Mouse (Mus musculus): ENCODE data around the gene Naa20. TPM values are rescaled to one million over a fixed set of nuclear protein-coding genes. Genes with fewer than 3 reads are reported as not detected.

Gene Naa20
- polyA plus RNA-seq, 1 experiment, result 77.3 TPM

DNA sequence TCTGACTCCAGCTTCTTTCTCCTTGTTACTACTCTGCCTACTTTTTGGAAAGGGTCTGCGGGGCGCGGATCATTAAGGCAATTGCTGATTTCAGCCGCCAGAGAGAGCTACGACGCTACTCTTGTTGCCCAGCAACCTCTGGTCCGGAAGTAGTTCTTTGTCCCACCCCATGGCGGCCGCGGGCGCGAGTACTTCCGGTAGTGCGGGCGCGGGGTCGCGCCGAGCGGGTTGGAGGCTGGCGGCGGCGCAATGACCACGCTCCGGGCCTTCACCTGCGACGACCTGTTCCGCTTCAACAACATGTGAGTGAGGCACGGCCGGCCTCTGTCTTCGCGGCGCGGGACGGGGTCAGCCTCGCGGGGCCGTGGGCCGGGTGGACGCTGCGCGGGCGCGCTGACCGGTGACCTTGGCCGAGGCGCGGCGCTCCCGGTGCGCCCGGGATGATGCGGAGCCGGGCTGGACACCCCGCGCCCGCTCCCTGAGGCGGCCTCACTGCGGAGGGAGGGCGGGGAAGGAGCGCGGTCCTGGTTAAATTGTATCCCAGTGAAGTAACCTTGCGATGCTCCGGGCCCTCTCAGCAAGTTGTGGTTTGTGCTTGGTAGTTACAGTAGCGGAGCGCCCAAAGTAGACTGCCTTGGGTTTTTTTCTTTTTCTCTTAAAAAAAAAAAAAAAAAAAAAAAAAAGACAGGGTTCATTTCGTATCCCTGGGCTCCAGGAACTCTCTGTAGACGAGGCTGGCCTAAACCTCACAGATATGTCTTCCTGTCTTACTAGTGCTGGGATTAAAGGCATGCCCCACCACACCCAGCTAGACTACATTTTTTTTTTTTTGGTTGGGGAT is 1.4 kb downstream of the Naa20 start:
- Histone ChIP-seq H3K4me1 (ENCODE audit: control insufficient read depth, insufficient read depth, low read length) (peaks cover 34% of the 10 kb centered on the region), H3K4me3 (ENCODE audit: insufficient read depth, low read length) (peak overlapping the region; percentile 95), H3K27ac (ENCODE audit: insufficient read depth, low read depth, low read length) (peak overlapping the region; percentile 79)
- TF ChIP-seq POLR2A (IDR thresholded peaks at IDR 0.05; ENCODE audit: borderline replicate concordance, low read depth, low read length), result no peak
- no peak for TF ChIP-seq CTCF (IDR thresholded peaks at IDR 0.05; ENCODE audit: low read depth, low read length)

- peaks cover 32% of the 10 kb centered on the region for H3K4me1 ChIP-seq (ENCODE audit: control insufficient read depth, insufficient read depth, low read length)
- TF ChIP-seq POLR2A (IDR thresholded peaks at IDR 0.05; ENCODE audit: borderline replicate concordance, low read depth, low read length) (no peak), CTCF (IDR thresholded peaks at IDR 0.05; ENCODE audit: low read depth, low read length) (no peak)
- peak overlapping the region; percentile 95 for H3K4me3 ChIP-seq (ENCODE audit: insufficient read depth, low read length)
- peak overlapping the region; percentile 79 for H3K27ac ChIP-seq (ENCODE audit: insufficient read depth, low read depth, low read length)
Observed at GRCm38 (mm10) chr2:145903983-145904616, 2.2 kb downstream of the Naa20 start.

GRCm38 (mm10) chr2:145905156-145905555 is 3.3 kb downstream of the Naa20 start:
- peak overlapping the region; percentile 95 for H3K4me3 ChIP-seq (ENCODE audit: insufficient read depth, low read length)
- peaks cover 28% of the 10 kb centered on the region for H3K4me1 ChIP-seq (ENCODE audit: control insufficient read depth, insufficient read depth, low read length)
- H3K27ac ChIP-seq (ENCODE audit: insufficient read depth, low read depth, low read length), result peak overlapping the region; percentile 79
- no peak for TF ChIP-seq CTCF (IDR thresholded peaks at IDR 0.05; ENCODE audit: low read depth, low read length)
- TF ChIP-seq POLR2A (IDR thresholded peaks at IDR 0.05; ENCODE audit: borderline replicate concordance, low read depth, low read length), result no peak

DNA sequence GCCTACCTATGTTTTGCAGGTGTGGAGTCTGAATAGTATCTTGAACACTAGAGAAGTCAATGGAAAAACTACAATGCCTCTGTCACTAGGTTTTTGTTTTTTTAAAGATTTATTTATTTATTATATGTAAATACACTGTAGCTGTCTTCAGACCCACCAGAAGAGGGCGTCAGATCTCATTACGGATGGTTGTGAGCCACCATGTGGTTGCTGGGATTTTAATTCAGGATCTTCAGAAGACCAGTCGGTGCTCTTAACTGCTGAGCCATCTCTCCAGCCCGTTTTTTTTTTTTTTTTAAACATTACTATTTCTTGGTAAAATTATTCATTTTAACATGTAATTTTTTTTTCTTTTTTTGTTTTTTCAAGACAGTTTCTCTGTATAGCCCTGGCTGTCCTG is 4.0 kb downstream of the Naa20 start:
- Histone ChIP-seq H3K4me1 (ENCODE audit: control insufficient read depth, insufficient read depth, low read length) (peaks cover 25% of the 10 kb centered on the region), H3K4me3 (ENCODE audit: insufficient read depth, low read length) (peak overlapping the region; percentile 95), H3K27ac (ENCODE audit: insufficient read depth, low read depth, low read length) (peak overlapping the region; percentile 79)

DNA sequence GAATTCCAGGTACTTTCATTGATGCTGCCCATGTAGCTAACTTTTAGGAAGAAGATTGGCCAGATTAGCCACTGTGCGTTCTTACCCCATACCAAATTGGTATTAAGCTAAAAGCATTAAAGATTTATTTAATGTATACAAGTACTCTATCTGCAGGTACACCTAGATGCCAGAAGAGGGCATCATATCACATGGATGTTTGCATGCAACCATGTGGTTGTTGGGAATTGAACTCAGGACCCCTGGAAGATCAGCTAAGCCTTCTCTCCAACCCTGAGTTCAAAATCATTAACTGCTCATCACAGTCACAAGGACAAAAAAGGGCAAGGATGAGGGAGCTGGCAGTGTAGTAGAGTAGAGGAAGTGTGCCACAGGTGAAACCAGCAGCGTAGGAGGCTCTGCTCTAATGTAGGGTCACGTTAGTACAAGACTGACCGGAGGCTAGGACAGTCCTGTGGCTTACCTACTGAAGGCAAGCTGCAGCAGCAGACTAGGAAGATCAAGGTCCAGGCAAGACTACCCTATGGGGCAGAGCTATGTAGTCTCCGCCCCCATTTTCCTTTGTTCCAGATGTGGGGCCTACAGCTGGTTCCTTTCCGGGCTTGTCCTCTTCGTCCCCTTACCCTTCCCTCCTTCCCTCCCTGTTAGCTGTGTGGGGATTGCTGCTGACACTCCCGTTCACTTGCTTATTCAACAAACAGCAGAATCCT is 19.2 kb downstream of the Naa20 start:
- no peak overlapping the region for H3K27ac ChIP-seq (ENCODE audit: insufficient read depth, low read depth, low read length)
- TF ChIP-seq POLR2A (IDR thresholded peaks at IDR 0.05; ENCODE audit: borderline replicate concordance, low read depth, low read length), result no peak
- TF ChIP-seq CTCF (IDR thresholded peaks at IDR 0.05; ENCODE audit: low read depth, low read length), result no peak
- no peak overlapping the region for H3K4me3 ChIP-seq (ENCODE audit: insufficient read depth, low read length)
- H3K4me1 ChIP-seq (ENCODE audit: control insufficient read depth, insufficient read depth, low read length), result no peaks in the 10 kb centered on the region

DNA sequence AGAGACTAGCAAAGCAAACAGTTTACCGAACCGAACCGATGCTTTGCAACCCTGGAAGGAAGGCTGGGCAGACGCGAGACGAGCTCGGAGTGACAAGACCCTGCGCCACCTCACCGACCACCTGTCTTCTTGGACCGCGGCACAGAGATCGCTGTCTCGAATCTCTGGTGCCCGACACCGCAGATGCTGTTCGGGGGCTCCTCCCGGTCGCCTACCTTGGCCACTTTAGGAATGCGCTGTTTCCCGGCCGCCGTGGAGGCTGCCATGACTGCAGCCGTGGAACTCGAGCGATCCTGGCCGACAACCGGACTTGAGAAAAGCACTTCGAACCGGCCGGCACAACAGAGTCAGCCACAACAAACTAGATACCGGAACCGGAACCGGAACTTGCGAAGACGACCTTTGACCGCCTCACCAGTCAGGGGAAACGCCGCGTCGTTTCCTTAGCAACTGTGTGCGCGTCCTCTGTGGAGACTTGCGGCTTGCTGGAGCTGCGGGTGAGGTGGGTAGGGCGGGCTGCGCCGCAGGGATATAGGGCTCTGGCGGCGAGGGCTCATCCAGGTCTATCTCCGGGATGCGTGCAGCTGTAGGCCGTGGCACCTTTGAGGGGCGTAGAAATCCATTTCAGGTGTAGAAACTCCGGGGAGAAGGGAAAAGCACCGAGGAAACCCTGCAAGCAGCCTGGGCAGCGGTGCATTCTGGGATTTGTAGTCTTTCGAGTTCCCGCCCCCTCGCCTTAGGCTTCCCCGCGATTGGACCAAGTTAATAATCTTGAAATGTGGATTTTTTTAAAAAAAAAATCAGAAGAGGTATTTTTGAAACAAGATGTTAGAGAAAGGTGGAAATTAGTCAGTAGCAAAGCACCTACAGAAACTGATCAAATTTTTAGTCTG is 32.7 kb downstream of the Naa20 start, which contains the start of the genes Cfap61 and Crnkl1:
Gene Cfap61, plus strand, starts transcription at position 446 of the 893 bp plus-strand sequence.
Gene Crnkl1, minus strand, starts transcription at position 676 of the 893 bp plus-strand sequence.
- Histone ChIP-seq H3K27ac (ENCODE audit: insufficient read depth, low read depth, low read length) (no peak within 1 kb of the TSS), H3K4me3 (ENCODE audit: insufficient read depth, low read length) (peak within 1 kb of the TSS; percentile 99), H3K4me1 (ENCODE audit: control insufficient read depth, insufficient read depth, low read length) (peaks cover 4% of the 10 kb centered on the region)
- no peak for TF ChIP-seq POLR2A (IDR thresholded peaks at IDR 0.05; ENCODE audit: borderline replicate concordance, low read depth, low read length)
- TF ChIP-seq CTCF (IDR thresholded peaks at IDR 0.05; ENCODE audit: low read depth, low read length), result no peak

GRCm38 (mm10) chr2:145936975-145937374 is 35.1 kb downstream of the Naa20 start:
- peaks cover 4% of the 10 kb centered on the region for H3K4me1 ChIP-seq (ENCODE audit: control insufficient read depth, insufficient read depth, low read length)
- H3K27ac ChIP-seq (ENCODE audit: insufficient read depth, low read depth, low read length), result no peak overlapping the region
- TF ChIP-seq POLR2A (IDR thresholded peaks at IDR 0.05; ENCODE audit: borderline replicate concordance, low read depth, low read length), result no peak
- no peak for TF ChIP-seq CTCF (IDR thresholded peaks at IDR 0.05; ENCODE audit: low read depth, low read length)
- no peak overlapping the region for H3K4me3 ChIP-seq (ENCODE audit: insufficient read depth, low read length)

DNA sequence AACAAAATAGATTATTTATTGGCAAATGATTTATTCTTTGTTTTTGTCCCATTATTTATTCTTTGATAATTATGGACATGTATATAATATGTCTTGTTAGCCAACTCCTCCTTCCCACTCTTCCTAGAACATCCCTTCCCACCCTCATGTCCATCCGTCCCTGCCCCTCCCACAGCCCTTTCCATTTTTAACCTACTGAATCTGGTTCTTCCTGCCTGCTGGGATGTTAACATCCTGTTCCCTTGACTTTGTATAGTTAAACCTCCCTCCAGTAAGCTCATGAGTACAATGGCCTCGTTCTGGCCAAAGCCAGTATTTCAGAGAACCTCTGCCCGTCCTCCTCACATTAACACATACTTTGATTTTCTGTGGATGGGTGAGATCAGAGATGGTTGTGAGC is 39.5 kb downstream of the Naa20 start:
- Histone ChIP-seq H3K27ac (ENCODE audit: insufficient read depth, low read depth, low read length) (no peak overlapping the region), H3K4me3 (ENCODE audit: insufficient read depth, low read length) (no peak overlapping the region), H3K4me1 (ENCODE audit: control insufficient read depth, insufficient read depth, low read length) (no peaks in the 10 kb centered on the region)
- TF ChIP-seq CTCF (IDR thresholded peaks at IDR 0.05; ENCODE audit: low read depth, low read length) (no peak), POLR2A (IDR thresholded peaks at IDR 0.05; ENCODE audit: borderline replicate concordance, low read depth, low read length) (no peak)

DNA sequence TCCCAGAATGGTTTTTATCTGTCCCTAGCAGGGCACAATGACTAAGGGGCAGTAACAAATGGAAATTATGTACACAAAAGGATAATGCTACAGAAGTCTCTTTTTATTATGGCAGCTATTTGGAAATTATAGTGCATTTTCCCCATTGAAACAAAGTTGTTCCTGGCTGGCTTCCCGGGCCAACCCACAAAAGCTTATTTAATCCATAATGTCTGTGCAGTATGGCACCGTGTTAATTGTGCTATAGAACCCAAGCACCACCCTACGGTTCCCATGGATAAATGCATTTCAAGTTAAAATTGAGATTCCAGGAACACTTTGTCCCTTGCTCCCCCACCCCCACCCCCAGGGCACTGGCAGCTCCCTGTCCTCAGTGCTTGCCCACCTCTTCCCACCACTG is 42.4 kb downstream of the Naa20 start:
- Histone ChIP-seq H3K4me3 (ENCODE audit: insufficient read depth, low read length) (no peak overlapping the region), H3K4me1 (ENCODE audit: control insufficient read depth, insufficient read depth, low read length) (no peaks in the 10 kb centered on the region), H3K27ac (ENCODE audit: insufficient read depth, low read depth, low read length) (no peak overlapping the region)
- TF ChIP-seq POLR2A (IDR thresholded peaks at IDR 0.05; ENCODE audit: borderline replicate concordance, low read depth, low read length) (no peak), CTCF (IDR thresholded peaks at IDR 0.05; ENCODE audit: low read depth, low read length) (no peak)
